ENCODE assay signal across 17 mouse cellular contexts in genomic region chr7:129865536-129865935, GRCm38 (mm10).
"Had no signal": no experiment of that assay in that cellular context is flagged by ENCODE, and none has a peak within 500 bp of the region (broad histone marks: within the 10 kb centered on the region; RNA-seq: fewer than 3 reads in every experiment).

No protein-coding gene starts in this region.

- H3K4me3 ChIP-seq: layer of hippocampus, adult 2 months; limb, embryonic 13.5 days; midbrain, embryonic 12.5 days; neural tube, embryonic 13.5 days; stomach, embryonic 15.5 days had no signal

- H3K4me2 ChIP-seq: limb, embryonic 13.5 days; midbrain, embryonic 12.5 days; neural tube, embryonic 13.5 days; stomach, embryonic 15.5 days had no signal

- H3K36me3 ChIP-seq: limb, embryonic 13.5 days; midbrain, embryonic 12.5 days; neural tube, embryonic 13.5 days; stomach, embryonic 15.5 days had no signal

- H3K4me1 ChIP-seq: limb, embryonic 13.5 days; midbrain, embryonic 12.5 days; neural tube, embryonic 13.5 days; stomach, embryonic 15.5 days had no signal

- ATAC-seq: midbrain, embryonic 16.5 days had no signal

- H3K9me3 ChIP-seq: limb, embryonic 13.5 days; midbrain, embryonic 12.5 days; neural tube, embryonic 13.5 days; stomach, embryonic 15.5 days had no signal

- H3K27ac ChIP-seq: kidney, postnatal 0 days; layer of hippocampus, adult 2 months; limb, embryonic 13.5 days; liver, embryonic 14.5 days; midbrain, embryonic 12.5 days; neural tube, embryonic 13.5 days; stomach, embryonic 15.5 days had no signal

- H3K9ac ChIP-seq: limb, embryonic 13.5 days; liver, embryonic 14.5 days; midbrain, embryonic 12.5 days; neural tube, embryonic 13.5 days; stomach, embryonic 15.5 days had no signal

- DNase-seq: kidney, adult 9 months; kidney, postnatal 4 days; left cerebral cortex, postnatal 4 days; lung, adult 2 months; lung, postnatal 14 days; retina, postnatal 1 day; right cerebral cortex, postnatal 14 days; thymus, adult 2 months; thymus, postnatal 25 days had no signal

- H3K27me3 ChIP-seq: limb, embryonic 13.5 days; midbrain, embryonic 12.5 days; neural tube, embryonic 13.5 days; stomach, embryonic 15.5 days had no signal
